Mouse (Mus musculus) E14TG2a.4 (cell line): ENCODE measurements around the gene Mpi.

Experiments used
- H3K27me3 ChIP-seq: 2 replicates; pipeline ENCODE4 v1.6.1; 2014; ENCODE audit warnings: low read length, control low read depth; ENCODE audit not compliant: insufficient read depth
- H3K36me3 ChIP-seq: 2 replicates; pipeline ENCODE4 v1.6.1; 2014; ENCODE audit warnings: low read length, control low read depth; ENCODE audit not compliant: insufficient read depth
- H3K4me1 ChIP-seq: replicated peaks from 2 replicates; pipeline ENCODE4 v1.6.1; 2014; ENCODE audit warnings: low read depth, low read length, control low read depth
- H3K4me3 ChIP-seq: replicated peaks from 2 replicates; pipeline ENCODE4 v1.5.1; 2014; ENCODE audit warnings: mild to moderate bottlenecking, low read length
- H3K9me3 ChIP-seq: 2 replicates; pipeline ENCODE4 v1.6.1; 2014; ENCODE audit warnings: low read length, control low read depth
- CTCF ChIP-seq: conservative IDR thresholded peaks from 2 replicates; pipeline ENCODE4 v1.5.1; 2014; ENCODE audit warnings: low read length
- NANOG ChIP-seq: IDR thresholded peaks from 2 replicates; pipeline ENCODE4 v1.6.1; 2014; ENCODE audit warnings: borderline replicate concordance, low read length, mixed read lengths
- POU5F1 ChIP-seq: IDR thresholded peaks from 2 replicates; pipeline ENCODE4 v1.6.1; 2014; ENCODE audit warnings: low read length, borderline replicate concordance

Gene Mpi

GRCm38 (mm10) chr9:57557215-57557614 lies 4.7 kb upstream of the Mpi start:
- H3K36me3 ChIP-seq: no peaks in the 10 kb centered on the region
- peaks cover under 1% of the 10 kb centered on the region; the same call in 1 of the 2 replicates for H3K9me3 ChIP-seq
- TF ChIP-seq POU5F1 (no peak), CTCF (no peak), NANOG (no peak)
- peaks cover 9% of the 10 kb centered on the region for H3K27me3 ChIP-seq
- H3K4me3 ChIP-seq: no peak overlapping the region
- peaks cover 48% of the 10 kb centered on the region for H3K4me1 ChIP-seq

- Histone ChIP-seq H3K9me3 (peaks cover 24% of the 10 kb centered on the region), H3K36me3 (peaks cover 16% of the 10 kb centered on the region), H3K4me3 (no peak overlapping the region), H3K4me1 (peaks cover 43% of the 10 kb centered on the region), H3K27me3 (peaks cover 9% of the 10 kb centered on the region)
- TF ChIP-seq POU5F1 (no peak), NANOG (peak; percentile 95), CTCF (no peak)
Measured at GRCm38 (mm10) chr9:57554753-57555152, 2.2 kb upstream of the Mpi start.

GRCm38 (mm10) chr9:57553119-57553518 lies 556 bp upstream of the Mpi start:
- Histone ChIP-seq H3K4me3 (no peak overlapping the region), H3K4me1 (peaks cover 59% of the 10 kb centered on the region), H3K36me3 (peaks cover 32% of the 10 kb centered on the region), H3K27me3 (no peaks in the 10 kb centered on the region), H3K9me3 (peaks cover 24% of the 10 kb centered on the region)
- no peak for TF ChIP-seq POU5F1
- no peak for TF ChIP-seq CTCF
- TF ChIP-seq NANOG: no peak

DNA sequence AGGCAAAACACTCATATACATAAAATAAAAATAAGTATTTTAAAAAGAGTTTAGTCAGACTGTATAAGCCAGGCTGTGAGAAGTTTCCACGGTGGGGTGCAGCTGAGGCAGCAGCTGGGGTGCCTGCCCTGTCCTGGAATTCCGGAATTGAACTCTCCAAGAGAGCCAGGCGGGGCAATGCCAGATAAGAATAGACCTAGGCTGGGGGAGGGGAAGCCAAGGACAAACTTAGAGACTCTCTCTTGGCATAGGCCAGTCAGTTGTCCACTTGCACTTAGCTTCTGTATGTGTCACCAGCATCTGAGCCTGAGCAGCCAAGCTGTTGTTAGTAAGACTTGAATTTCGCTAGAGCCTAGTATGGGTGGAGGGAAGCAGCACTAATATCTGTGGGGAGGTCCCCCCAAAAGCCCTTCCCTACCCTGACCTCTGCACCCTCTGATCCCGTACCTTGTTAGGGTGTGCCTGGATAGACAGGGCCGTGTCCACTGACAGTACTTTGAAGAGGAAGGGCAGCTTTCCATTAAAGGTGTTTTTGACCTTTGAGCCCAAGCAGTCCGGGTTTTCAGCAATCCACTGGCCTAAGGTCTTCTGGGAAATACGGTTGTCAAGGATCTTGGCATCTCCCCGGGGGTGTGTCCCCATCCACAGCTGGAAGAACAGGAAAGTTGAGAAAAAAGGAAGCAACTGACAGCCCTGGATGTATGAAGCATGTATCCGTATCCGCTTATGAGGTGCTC lies 2.3 kb downstream of the Mpi start:
- Histone ChIP-seq H3K36me3 (peaks cover 60% of the 10 kb centered on the region), H3K4me1 (peaks cover 70% of the 10 kb centered on the region), H3K9me3 (peaks cover 24% of the 10 kb centered on the region), H3K27me3 (no peaks in the 10 kb centered on the region), H3K4me3 (no peak overlapping the region)
- no peak for TF ChIP-seq NANOG
- TF ChIP-seq POU5F1: no peak
- no peak for TF ChIP-seq CTCF

- H3K4me3 ChIP-seq: no peak overlapping the region
- TF ChIP-seq CTCF: no peak
- TF ChIP-seq NANOG: no peak
- no peak for TF ChIP-seq POU5F1
Measured at GRCm38 (mm10) chr9:57549186-57549585, 3.4 kb downstream of the Mpi start.

GRCm38 (mm10) chr9:57547869-57548268 lies 4.7 kb downstream of the Mpi start:
- TF ChIP-seq NANOG (no peak), POU5F1 (no peak), CTCF (no peak)
- H3K27me3 ChIP-seq: no peaks in the 10 kb centered on the region
- H3K36me3 ChIP-seq: peaks cover 85% of the 10 kb centered on the region
- peaks cover 24% of the 10 kb centered on the region for H3K9me3 ChIP-seq
- H3K4me1 ChIP-seq: peaks cover 63% of the 10 kb centered on the region
- H3K4me3 ChIP-seq: peak overlapping the region; percentile 57

More at GRCm38 (mm10) chr9:57549186-57549585, 3.4 kb downstream of the Mpi start:
- peaks cover 69% of the 10 kb centered on the region for H3K4me1 ChIP-seq
- H3K36me3 ChIP-seq: peaks cover 72% of the 10 kb centered on the region
- peaks cover 24% of the 10 kb centered on the region for H3K9me3 ChIP-seq
- no peaks in the 10 kb centered on the region for H3K27me3 ChIP-seq

DNA sequence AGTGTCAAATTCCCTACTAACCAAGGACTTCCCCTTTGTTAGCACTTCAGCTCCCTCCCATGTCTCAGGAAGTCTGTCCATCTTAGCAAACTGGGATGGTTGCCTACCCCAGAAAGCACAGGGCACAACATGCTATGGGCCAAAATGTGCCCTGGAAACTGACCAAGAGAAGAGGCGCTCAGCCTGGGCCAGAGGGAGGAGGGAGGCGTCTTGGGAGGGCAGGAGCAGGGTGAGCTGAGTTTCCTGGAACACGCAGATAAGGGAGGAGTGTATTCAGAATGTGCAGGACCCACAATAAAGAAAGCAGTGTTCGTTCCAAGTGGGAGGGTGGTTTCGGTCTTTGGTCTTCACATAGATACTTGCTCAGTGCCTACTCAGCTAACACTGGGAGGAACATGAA lies 5.3 kb downstream of the Mpi start:
- H3K4me3 ChIP-seq: peak overlapping the region; percentile 57; the same call in 1 of the 2 replicates
- peaks cover 91% of the 10 kb centered on the region for H3K36me3 ChIP-seq
- no peaks in the 10 kb centered on the region for H3K27me3 ChIP-seq
- peaks cover 23% of the 10 kb centered on the region for H3K9me3 ChIP-seq
- H3K4me1 ChIP-seq: peaks cover 61% of the 10 kb centered on the region
- TF ChIP-seq CTCF (no peak), NANOG (no peak), POU5F1 (no peak)

DNA sequence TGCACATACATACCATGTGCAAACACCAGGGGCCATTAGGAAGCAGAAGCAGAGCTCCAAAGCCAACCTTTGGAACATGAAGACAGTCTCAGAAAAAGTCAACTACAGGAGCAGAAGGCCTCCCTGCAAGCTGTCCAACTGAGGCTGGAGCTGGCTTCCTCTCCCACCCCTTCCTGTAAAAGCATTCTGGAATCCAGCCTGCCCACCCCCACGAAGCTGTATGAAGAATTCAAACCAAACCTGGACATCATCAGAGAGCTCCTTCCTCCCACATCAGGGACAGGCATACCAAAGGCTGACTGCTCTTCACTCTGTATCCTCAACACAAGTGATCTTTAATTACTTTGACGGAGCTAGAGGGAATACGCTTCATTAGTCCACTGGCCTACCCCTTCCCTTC lies 8.6 kb downstream of the Mpi start:
- TF ChIP-seq NANOG (no peak), CTCF (no peak), POU5F1 (no peak)
- Histone ChIP-seq H3K4me3 (no peak overlapping the region), H3K36me3 (peaks cover 98% of the 10 kb centered on the region), H3K27me3 (no peaks in the 10 kb centered on the region), H3K4me1 (peaks cover 62% of the 10 kb centered on the region), H3K9me3 (no peaks in the 10 kb centered on the region)

DNA sequence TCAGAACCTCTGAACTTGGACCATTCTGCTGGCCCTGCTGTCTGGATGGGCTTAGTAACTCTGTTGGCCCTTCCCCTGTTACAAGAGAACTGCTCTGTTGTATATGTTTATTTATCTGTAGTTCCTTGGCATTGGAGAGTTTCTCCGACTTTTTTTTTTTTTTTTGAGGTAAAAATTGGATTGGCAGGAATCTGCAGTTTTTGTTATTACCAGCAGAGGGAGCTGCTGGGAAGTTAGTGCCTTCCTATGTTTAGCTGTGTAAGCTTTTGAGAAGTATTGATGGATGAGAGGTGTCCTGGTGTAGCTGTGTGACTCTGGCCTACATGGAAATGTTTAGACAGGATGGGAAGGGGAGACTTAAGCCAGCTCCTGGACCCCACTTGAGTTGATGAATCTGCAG lies 11.3 kb downstream of the Mpi start:
- peak; percentile 76 for TF ChIP-seq CTCF
- no peak for TF ChIP-seq POU5F1
- no peak for TF ChIP-seq NANOG
- Histone ChIP-seq H3K4me3 (no peak overlapping the region), H3K36me3 (peaks cover 79% of the 10 kb centered on the region), H3K27me3 (no peaks in the 10 kb centered on the region), H3K9me3 (no peaks in the 10 kb centered on the region), H3K4me1 (peaks cover 57% of the 10 kb centered on the region)
